Mouse (Mus musculus): ENCODE data around the gene Rac3.
"Not testable (repeated sequence)": the region's sequence is repeated elsewhere in the genome, so short reads cannot be mapped to it uniquely, and the experiment has no call there.

Rac3 gene

DNA sequence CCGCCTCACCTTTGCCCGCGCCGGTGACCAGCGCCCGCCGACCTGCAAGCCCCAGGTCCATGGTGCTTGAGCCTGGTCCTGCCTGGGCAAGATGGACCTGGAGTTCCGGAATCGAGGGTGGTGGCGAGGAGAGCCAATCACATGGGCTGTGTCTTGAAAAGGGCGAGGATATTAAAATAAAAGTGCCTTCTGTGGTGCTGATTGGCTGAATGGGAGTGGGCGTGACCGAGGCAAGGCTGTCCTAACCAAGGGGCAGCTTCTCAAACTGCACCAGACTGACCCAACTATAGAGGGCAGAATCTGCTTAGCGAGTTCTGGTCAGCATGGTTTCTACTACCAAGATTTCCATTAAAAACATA, 5.9 kb downstream of the Rac3 start, which contains the start of gene Dcxr:
Dcxr (minus strand) TSS at position 113 of the 359 bp plus-strand sequence.
- DNase-seq (ENCODE audit: low read depth in 1 of 2, low spot score in 2 of 2): peak; percentile 55 to 73

DNA sequence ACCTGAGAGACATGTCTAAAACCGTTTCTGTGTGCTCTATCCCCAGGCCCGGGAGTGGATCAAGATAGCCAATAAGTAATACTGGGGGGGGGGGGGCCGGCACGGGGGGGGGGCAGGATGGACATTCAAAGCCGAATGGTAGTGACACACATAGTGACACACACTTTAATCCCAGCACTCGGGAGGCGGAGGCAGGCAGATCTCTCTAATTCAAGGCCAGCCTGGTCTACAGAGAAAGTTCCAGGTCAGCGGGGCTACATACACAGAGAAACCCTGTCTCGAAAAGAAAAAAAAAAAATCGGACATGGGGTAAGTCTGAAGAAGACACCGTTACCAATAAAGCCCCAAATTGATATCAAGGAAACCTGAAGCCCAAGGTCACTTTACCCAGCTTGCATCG, 6.3 kb downstream of the Rac3 start:
- no peak for DNase-seq (ENCODE audit: low read depth in 1 of 2, low spot score in 2 of 2)

DNA sequence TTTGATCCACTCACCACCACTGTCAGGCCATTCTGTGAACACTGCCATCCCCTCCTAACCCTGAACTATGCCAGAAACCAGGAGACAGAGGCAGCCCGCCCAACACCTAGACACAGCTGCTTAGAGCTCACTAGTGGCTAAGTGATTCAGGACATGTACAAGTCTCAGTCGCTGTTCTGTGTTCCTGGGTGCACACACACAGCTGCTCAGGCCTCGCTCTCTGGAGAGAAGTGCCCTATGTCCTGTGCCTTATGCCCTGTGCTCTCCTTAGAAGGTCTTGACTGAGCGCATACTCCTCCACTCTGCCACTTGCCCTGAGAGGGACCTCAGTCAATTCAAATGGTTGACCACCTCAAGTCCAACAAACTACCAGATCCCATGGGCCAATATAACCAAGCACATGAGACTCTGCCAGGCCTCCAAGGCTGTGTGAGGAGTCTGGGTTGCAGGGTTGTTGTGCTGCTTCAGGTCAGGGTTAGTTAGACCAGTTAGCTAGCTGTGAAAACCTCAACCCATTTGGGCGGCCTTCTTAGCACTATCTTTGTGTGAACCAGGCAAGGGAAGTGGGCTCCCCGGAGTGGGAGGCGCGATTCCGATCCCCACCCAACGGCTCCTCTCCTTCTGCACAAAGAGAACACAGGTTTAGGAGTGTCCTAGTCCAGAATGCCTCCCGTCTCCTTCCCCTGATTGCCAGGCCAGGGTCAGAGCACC, 7.4 kb downstream of the Rac3 start:
- no peak for DNase-seq (ENCODE audit: low read depth in 1 of 2, low spot score in 2 of 2)

GRCm38 (mm10) chr11:120729432-120730050, 8.3 kb downstream of the Rac3 start:
- peak in 1 of 2 experiments; percentile 51 for DNase-seq (ENCODE audit: low read depth in 1 of 2, low spot score in 2 of 2)

DNA sequence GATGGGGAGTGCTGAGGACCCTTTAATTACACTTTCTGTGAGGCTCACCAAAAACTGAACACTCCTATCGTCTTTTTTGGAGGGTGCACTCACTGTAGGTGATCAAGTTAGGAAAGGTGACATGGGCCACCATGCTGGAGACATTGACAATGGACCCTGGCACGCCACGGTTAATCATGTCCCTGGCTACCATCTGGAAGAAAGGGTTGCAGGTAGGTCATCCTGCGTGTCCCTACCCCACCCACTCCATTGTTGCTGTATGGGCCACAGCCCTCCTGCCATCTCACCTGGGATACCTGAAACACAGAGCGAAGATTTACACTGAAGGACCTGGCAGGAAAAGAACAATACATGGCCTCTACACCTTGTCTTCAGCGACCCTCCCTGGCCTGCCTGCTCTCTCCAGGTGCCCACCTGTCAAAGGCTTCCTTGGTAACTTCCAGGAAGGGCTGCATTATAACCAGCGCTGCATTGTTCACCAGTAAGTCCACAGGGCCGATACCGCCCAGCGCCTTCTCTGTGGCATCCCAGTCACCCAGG, 9.1 kb downstream of the Rac3 start:
- no peak for DNase-seq (ENCODE audit: low read depth in 1 of 2, low spot score in 2 of 2)

DNA sequence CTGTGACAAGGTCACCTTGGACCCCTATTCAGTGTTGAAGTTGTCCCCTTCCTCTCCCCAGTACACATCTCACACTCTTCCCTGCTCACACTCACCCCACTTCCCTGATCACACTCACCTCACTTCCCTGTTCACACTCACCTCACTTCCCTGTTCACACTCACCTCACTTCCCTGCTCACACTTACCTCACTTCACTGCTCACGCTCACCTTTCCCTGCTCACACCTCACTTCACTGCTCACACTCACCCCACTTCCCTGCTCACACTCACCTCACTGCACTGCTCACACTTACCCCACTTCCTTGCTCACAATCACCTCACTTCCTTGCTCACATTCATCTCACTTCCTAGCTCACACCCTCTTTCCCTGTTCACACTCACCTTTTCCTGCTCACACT, 10.1 kb downstream of the Rac3 start:
- no peak for DNase-seq (ENCODE audit: low read depth in 1 of 2, low spot score in 2 of 2)

- DNase-seq (ENCODE audit: low read depth in 1 of 2, low spot score in 2 of 2): no peak
Observed at GRCm38 (mm10) chr11:120731858-120732680, 10.8 kb downstream of the Rac3 start, which contains the start of gene Cbr2. Gene Cbr2 (minus strand): TSS chr11:120732114.

- no peak for DNase-seq (ENCODE audit: low read depth in 1 of 2, low spot score in 2 of 2)
Observed at GRCm38 (mm10) chr11:120733521-120733920, 12.3 kb downstream of the Rac3 start.

GRCm38 (mm10) chr11:120736424-120736823, 15.2 kb downstream of the Rac3 start:
- no peak for DNase-seq (ENCODE audit: low read depth in 1 of 2, low spot score in 2 of 2)

DNA sequence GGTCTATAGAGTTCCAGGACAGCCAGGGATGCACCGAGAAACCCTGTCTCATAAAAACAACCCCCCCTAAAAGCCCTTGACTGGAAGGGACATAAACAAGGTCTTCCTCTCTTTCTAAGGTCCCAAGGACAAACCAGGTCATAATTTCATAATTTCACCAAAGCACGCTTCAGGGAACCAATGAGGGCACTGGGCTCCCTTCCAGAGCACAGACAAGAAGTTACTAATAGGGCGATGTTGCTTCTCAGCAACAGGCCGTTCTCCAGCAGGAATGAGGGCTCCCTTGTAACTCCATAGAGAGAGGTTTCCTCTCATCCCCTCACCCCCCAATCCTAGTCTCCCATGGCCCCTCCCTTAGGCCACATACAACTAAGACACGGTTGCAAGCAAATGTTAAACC, 19.7 kb downstream of the Rac3 start:
- DNase-seq (ENCODE audit: low read depth in 1 of 2, low spot score in 2 of 2): no peak

GRCm38 (mm10) chr11:120744121-120744701, 22.9 kb downstream of the Rac3 start:
- no peak for DNase-seq (ENCODE audit: low read depth in 1 of 2, low spot score in 2 of 2)

- no peak for DNase-seq (ENCODE audit: low read depth in 1 of 2, low spot score in 2 of 2)
Observed at GRCm38 (mm10) chr11:120747974-120748373, 26.7 kb downstream of the Rac3 start.

DNA sequence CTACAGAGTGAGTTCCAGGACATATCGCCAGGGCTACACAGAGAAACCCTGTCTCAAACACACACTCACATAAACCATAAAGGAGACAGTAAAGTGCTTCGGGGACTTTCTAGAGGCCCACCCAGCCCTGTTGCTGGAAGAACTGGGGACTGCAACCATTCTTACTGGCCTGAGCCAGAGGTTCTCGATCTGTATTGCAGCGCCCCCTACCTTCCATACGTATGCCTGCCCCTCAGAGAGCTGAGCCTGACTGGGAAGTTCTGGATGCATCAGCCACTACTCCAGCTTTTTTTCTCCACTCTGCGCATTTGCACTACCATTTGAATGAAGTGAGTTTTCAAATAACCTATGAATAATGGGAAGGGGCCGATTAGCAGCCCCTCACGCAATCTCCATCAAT, 28.2 kb downstream of the Rac3 start:
- DNase-seq (ENCODE audit: low read depth in 1 of 2, low spot score in 2 of 2): peak in 1 of 2 experiments; percentile 46

GRCm38 (mm10) chr11:120751606-120752005, 30.3 kb downstream of the Rac3 start:
- no peak for DNase-seq (ENCODE audit: low read depth in 1 of 2, low spot score in 2 of 2)

- no peak for DNase-seq (ENCODE audit: low read depth in 1 of 2, low spot score in 2 of 2)
Observed at GRCm38 (mm10) chr11:120760236-120760635, 39.0 kb downstream of the Rac3 start.

GRCm38 (mm10) chr11:120761811-120762671, 40.8 kb downstream of the Rac3 start:
- no peak for DNase-seq (ENCODE audit: low read depth in 1 of 2, low spot score in 2 of 2)

GRCm38 (mm10) chr11:120762672-120763041, 41.4 kb downstream of the Rac3 start, which contains the start of gene Hmga1b:
Gene Hmga1b (plus strand): TSS chr11:120762794.
- not testable (repeated sequence) for DNase-seq (ENCODE audit: low read depth in 1 of 2, low spot score in 2 of 2)

DNA sequence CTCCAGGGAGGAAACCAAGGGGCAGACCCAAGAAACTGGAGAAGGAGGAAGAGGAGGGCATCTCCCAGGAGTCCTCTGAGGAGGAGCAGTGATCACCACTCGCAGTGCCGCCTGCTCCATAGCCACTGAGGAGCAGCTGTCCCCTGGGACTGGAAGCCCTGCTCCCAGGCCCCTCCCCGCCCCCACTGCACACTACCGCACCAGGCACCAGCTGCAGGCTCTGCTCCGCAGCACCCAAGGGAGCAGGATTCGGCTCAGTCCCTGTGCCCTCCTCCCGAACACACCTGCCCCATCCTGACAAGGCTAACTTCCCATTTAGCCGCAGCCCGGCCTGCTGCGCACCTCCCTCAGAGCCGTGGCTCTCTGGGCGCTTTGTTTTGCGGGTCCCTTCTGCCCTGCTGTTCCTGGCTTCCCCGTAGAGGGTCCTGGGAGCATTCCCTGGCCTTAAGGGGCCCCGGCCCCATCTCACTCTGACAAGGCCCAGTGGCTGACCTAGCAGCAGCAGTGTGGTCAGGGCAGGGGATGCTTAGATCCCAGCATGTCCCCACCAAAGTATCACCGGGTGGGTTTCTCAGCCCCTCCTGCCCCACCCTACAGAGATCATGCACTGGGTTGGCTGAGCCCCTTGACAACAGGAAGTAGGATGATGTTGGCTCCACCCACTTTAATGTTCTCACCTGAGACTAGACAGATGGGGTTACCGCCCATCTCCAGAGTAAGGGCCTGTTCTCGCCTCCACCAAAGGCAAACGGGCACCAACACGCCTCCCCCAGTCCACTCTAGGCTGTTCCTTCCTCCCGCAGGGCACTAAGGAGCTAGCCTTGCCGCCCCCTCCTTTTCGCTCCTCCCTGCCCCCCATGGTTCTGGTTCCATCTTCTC, 42.1 kb downstream of the Rac3 start:
- DNase-seq (ENCODE audit: low read depth in 1 of 2, low spot score in 2 of 2): not testable (repeated sequence)

DNA sequence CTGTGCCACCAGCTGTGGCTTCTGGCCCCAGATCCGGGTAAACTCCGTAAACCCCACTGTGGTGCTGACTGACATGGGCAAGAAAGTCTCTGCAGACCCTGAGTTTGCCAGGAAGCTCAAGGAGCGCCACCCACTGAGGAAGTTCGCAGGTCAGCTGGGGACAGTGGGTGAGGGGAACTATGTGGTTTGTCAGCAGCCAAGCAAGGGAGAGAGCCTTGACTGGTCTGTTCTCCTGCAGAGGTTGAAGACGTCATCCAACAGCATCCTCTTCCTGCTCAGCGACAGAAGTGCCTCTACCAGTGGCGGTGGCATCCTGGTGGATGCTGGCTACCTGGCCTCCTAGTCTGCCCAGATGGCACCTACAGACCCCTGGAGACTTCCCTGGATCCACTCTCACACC, 45.8 kb downstream of the Rac3 start:
- not testable (repeated sequence) for DNase-seq (ENCODE audit: low read depth in 1 of 2, low spot score in 2 of 2)
